ENCODE assay signal across 11 mouse cellular contexts in genomic region chr8:35256958-35257357, GRCm38 (mm10).
DNase-seq lines count a peak whose midpoint lies in the region; ATAC-seq lines count a peak whose summit lies in the region.
"Had no signal": no experiment of that assay in that cellular context is flagged by ENCODE, and none has a peak within 500 bp of the region (broad histone marks: within the 10 kb centered on the region; RNA-seq: fewer than 3 reads in every experiment).

No protein-coding gene starts in this region.

- ATAC-seq in cerebellum, adult (ENCODE audit: insufficient number of reproducible peaks, low FRiP score, low TSS enrichment) = peak; percentile 61; the same call in 1 of the 2 replicates
- peak; percentile 42; the same call in 1 of the 2 replicates for ATAC-seq in megakaryocyte progenitor cell, adult 5-6 weeks (replicated peaks; ENCODE audit: poor library complexity)
- ATAC-seq: forebrain, embryonic 16.5 days had no signal

- no peak for DNase-seq in cerebellum, adult 9-11 months
- peak; percentile 5 to 29 for DNase-seq in kidney, postnatal 36 days
- DNase-seq in kidney, adult 11 months = no peak
- peak; percentile 9 for DNase-seq in NIH3T3 (ENCODE audit: low read depth)
- DNase-seq in adrenal gland, postnatal 10 days = no peak
- DNase-seq in yolk sac, embryonic 10.5 days (ENCODE audit: low spot score) = no peak
- DNase-seq: heart, adult 18-20 months; kidney, adult 18-20 months had no signal

Comparison
In these comparisons a context has a peak if more than half of its experiments do, and no peak if none do; other contexts are left out.
1. DNase-seq: peak in kidney, postnatal 36 days (2 of 2) and NIH3T3 (single experiment); none in cerebellum, adult 9-11 months (single experiment), kidney, adult 11 months (single experiment), adrenal gland, postnatal 10 days (single experiment) and yolk sac, embryonic 10.5 days (single experiment).